Mouse (Mus musculus) lung, postnatal 0 days (tissue): ENCODE measurements around the gene Rnf215.

Experiments used
- CTCF ChIP-seq: IDR thresholded peaks from 2 replicates; pipeline ENCODE4 v1.5.1; 2016; ENCODE audit warnings: antibody characterized with exemption, mild to moderate bottlenecking
- EP300 ChIP-seq: IDR thresholded peaks from 2 replicates; pipeline ENCODE4 v1.6.1; 2016; ENCODE audit warnings: antibody characterized with exemption, mild to moderate bottlenecking, control low read depth

GRCm38 (mm10) chr11:4142352-4142751 is 7.3 kb downstream of the Rnf215 start:
- TF ChIP-seq CTCF (no peak), EP300 (no peak)
